Mouse (Mus musculus): ENCODE measurements around the gene Csf3r. TPM values are rescaled to one million over a fixed set of nuclear protein-coding genes. Genes with fewer than 3 reads are reported as not detected.

Gene Csf3r
- polyA plus RNA-seq, 1 experiment from 2014 or later, result 1.7 TPM

DNA sequence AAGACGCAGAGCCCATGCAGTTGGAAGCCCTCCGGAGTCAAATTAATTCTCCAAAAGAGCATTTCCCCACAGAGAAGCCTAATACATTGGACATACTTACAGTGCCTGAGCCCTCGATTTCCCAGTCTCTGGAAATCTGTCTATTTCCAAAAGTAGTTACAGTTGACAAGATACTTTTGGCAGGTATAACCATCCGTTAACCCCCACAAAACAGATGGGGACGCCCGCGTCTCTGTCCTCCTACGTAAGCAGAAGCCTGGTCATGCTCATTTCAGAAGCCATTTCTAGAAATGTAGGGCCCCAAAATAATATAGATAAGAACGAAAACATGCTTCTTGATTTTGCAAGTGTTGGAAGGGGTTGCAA is 34.6 kb downstream of the Csf3r start:
- peak overlapping the region; percentile 60 for H3K4me3 ChIP-seq
- peaks cover 15% of the 10 kb centered on the region for H3K4me1 ChIP-seq
- WGBS, result 37% methylated on average over 9 of the region's 9 CpGs
- H3K27me3 ChIP-seq, result no peaks in the 10 kb centered on the region
- H3K4me2 ChIP-seq, result peak overlapping the region; percentile 84
- H3K9ac ChIP-seq, result peak overlapping the region; percentile 65
- ATAC-seq (ENCODE audit: borderline replicate concordance, extremely low read depth, low FRiP score, low TSS enrichment), result no peak
- peak overlapping the region; percentile 4; the same call in 1 of the 2 replicates for H3K27ac ChIP-seq
- peaks cover 20% of the 10 kb centered on the region for H3K36me3 ChIP-seq
- no peaks in the 10 kb centered on the region for H3K9me3 ChIP-seq

DNA sequence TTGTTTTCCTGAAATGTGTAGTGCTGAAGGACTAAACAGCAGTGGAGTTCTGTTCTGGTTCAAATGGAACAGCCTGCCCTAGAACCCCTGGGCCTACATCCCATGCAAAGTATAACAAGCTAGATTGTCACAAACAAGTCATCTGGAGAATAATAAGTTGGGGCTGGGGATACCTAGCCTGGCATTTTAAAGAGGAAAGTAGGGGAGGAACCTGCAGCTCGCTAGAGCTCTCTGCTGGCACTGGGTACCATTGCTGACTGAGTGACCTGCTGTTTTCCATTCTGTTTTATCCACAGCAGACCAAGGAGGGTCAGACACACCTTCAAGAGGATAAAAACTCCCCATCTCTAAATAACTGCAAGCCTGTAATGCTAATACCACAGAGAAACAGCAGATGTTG is 38.5 kb downstream of the Csf3r start:
- ATAC-seq (ENCODE audit: borderline replicate concordance, extremely low read depth, low FRiP score, low TSS enrichment), result no peak
- Histone ChIP-seq H3K9me3 (no peaks in the 10 kb centered on the region), H3K36me3 (no peaks in the 10 kb centered on the region), H3K9ac (no peak overlapping the region), H3K27me3 (no peaks in the 10 kb centered on the region), H3K4me3 (no peak overlapping the region), H3K4me2 (no peak overlapping the region), H3K27ac (no peak overlapping the region), H3K4me1 (peaks cover 7% of the 10 kb centered on the region)
- WGBS, result 48% methylated on average over 1 of the region's 1 CpGs

DNA sequence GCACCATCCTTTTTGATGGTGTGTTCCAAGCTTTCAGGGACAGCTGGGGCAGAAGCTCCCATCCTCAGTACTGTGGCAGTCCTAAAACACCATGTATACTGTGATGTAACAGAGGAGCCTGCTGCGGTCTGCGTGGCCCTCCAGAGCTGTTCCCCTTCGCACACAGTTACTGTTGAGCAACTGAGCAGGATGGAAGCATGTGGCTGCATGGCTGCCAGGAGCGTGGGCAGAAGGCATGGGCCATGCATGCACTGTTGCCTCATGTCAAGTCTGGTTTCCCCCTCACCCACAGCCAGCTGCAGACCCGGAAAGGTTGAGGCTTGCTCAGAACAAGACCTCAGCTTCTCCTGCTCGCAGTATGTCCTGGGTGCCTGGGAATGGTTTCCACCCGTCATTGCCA is 40.9 kb downstream of the Csf3r start:
- H3K36me3 ChIP-seq, result no peaks in the 10 kb centered on the region
- no peak overlapping the region for H3K4me3 ChIP-seq
- no peaks in the 10 kb centered on the region for H3K4me1 ChIP-seq
- H3K27ac ChIP-seq, result no peak overlapping the region
- 84% methylated on average over 7 of the region's 7 CpGs for WGBS
- no peak overlapping the region for H3K4me2 ChIP-seq
- H3K27me3 ChIP-seq, result no peaks in the 10 kb centered on the region
- no peak overlapping the region for H3K9ac ChIP-seq
- no peaks in the 10 kb centered on the region for H3K9me3 ChIP-seq
- no peak for ATAC-seq (ENCODE audit: borderline replicate concordance, extremely low read depth, low FRiP score, low TSS enrichment)

DNA sequence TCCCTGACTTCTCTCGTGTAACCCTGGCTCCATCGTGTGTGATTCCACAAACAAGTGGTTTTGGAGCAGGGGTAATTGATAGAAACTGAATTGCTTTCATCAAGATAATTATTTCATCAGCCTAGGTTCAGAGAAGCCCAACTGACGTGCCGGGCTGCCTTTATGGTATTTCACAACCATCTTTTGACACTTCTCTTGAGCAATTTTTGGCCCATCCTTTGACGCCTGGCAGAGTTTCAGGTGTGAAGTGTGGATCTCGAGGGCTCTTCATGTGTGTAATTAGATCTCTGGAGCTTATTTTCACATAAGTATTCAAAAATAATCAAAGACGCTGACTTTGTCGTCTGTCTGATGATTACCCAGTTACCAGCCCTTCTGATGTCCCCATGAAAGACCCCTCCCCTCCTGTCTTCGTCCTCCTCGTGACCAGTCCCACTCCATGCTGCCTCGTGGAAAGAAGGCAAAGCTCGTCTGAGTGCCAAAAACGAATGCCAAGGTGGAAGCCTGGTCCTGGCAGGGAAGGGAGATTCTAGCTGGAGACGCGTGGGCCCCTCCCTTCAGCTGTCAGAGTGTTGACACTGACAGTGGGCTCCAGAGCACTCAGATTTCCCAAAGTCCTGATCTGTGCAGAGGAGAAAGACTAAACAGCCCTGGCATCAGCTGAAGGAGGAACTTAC is 43.2 kb downstream of the Csf3r start:
- Histone ChIP-seq H3K4me1 (no peaks in the 10 kb centered on the region), H3K4me2 (no peak overlapping the region), H3K27ac (no peak overlapping the region), H3K9me3 (no peaks in the 10 kb centered on the region), H3K9ac (no peak overlapping the region), H3K4me3 (no peak overlapping the region), H3K36me3 (no peaks in the 10 kb centered on the region), H3K27me3 (no peaks in the 10 kb centered on the region)
- 49% methylated on average over 15 of the region's 15 CpGs for WGBS
- no peak for ATAC-seq (ENCODE audit: borderline replicate concordance, extremely low read depth, low FRiP score, low TSS enrichment)

DNA sequence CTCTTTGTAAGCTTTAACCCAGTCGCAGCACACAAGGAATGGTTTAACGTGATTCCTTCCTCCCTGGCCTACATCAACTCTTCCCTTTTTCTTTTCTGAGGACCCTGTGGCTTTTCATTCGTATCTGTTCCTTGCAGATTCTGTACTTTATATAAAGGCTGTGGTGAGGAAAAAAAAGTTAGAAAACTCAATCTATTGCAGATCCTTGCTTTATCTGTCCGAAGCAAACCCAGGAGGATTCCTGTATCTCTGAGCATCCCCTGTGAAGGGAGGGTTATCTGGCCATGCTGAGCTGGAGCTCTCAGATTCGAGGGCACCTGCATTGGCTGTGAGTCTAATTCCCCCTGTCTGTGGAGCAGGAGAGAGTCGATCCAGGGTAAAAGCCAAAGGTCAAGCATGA is 44.5 kb downstream of the Csf3r start:
- Histone ChIP-seq H3K4me3 (no peak overlapping the region), H3K4me2 (no peak overlapping the region), H3K9me3 (no peaks in the 10 kb centered on the region), H3K4me1 (no peaks in the 10 kb centered on the region), H3K36me3 (no peaks in the 10 kb centered on the region), H3K9ac (no peak overlapping the region), H3K27ac (no peak overlapping the region), H3K27me3 (no peaks in the 10 kb centered on the region)
- WGBS, result 76% methylated on average over 6 of the region's 6 CpGs
- no peak for ATAC-seq (ENCODE audit: borderline replicate concordance, extremely low read depth, low FRiP score, low TSS enrichment)

DNA sequence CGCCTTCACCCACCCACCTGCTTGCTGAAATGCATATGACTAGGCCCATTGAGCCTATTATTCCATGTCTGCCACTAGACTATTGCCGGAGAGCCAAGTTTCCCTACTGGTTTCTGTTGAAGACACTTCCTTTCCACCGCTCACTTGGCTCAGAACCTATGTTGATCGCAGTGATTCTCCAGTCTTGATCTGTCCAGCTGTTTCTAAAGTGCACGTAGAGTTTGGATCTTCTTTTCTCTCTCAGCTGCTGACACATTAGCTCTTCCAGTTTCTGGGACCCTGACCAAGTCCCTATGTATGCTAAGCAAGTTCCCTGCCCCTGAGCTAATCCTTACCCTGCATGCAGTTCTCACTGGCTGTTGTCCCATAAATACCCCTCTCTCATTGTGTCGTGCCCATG is 53.5 kb downstream of the Csf3r start:
- Histone ChIP-seq H3K27ac (no peak overlapping the region), H3K36me3 (no peaks in the 10 kb centered on the region), H3K27me3 (no peaks in the 10 kb centered on the region), H3K9me3 (no peaks in the 10 kb centered on the region), H3K4me1 (no peaks in the 10 kb centered on the region), H3K4me3 (no peak overlapping the region), H3K9ac (no peak overlapping the region), H3K4me2 (no peak overlapping the region)
- ATAC-seq (ENCODE audit: borderline replicate concordance, extremely low read depth, low FRiP score, low TSS enrichment), result no peak
- WGBS, result 68% methylated on average over 6 of the region's 6 CpGs

DNA sequence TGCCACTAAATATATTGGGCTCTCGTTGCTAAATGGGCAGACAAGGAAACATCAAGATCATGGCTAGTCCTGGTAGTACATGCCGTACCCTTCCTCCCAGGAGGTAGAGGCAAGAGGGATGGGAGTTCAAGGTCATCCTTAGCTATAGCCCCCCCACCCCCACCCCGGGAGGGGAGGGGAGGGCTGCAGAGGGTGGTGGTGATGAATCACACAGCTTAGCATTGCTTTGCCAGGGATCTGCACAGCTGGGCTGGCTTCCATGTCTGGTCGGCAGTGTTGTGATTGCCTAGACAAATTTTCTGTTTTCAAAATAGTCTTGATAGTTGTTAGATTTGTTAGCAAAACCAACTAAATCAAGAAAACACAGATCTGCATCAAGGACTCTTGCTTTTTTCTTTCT is 54.9 kb downstream of the Csf3r start:
- ATAC-seq (ENCODE audit: borderline replicate concordance, extremely low read depth, low FRiP score, low TSS enrichment), result no peak
- H3K9ac ChIP-seq, result no peak overlapping the region
- H3K4me3 ChIP-seq, result no peak overlapping the region
- WGBS, result 51% methylated on average over 4 of the region's 4 CpGs
- no peaks in the 10 kb centered on the region for H3K36me3 ChIP-seq
- H3K27me3 ChIP-seq, result no peaks in the 10 kb centered on the region
- no peaks in the 10 kb centered on the region for H3K9me3 ChIP-seq
- no peak overlapping the region for H3K27ac ChIP-seq
- no peaks in the 10 kb centered on the region for H3K4me1 ChIP-seq
- no peak overlapping the region for H3K4me2 ChIP-seq

DNA sequence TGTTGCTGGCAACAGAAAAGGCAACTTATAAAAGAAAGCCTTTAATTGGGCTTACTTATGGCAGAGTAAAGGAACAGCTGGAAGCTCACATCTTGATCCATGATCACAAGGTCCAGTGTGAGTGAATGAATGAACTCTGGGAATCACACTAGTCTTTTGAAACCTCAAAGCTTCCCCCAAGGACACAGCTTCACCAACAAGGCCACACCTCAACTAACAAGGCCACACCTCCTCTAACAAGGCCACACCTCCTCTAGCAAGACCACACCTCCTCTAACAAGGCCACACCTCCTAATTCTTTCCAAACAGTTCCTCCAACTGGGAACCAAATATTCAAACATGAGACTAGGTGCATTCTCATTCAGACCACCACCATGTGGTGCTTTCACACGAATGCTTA is 57.3 kb downstream of the Csf3r start:
- 92% methylated on average over 1 of the region's 1 CpGs for WGBS
- no peak for ATAC-seq (ENCODE audit: borderline replicate concordance, extremely low read depth, low FRiP score, low TSS enrichment)
- H3K4me1 ChIP-seq, result no peaks in the 10 kb centered on the region

DNA sequence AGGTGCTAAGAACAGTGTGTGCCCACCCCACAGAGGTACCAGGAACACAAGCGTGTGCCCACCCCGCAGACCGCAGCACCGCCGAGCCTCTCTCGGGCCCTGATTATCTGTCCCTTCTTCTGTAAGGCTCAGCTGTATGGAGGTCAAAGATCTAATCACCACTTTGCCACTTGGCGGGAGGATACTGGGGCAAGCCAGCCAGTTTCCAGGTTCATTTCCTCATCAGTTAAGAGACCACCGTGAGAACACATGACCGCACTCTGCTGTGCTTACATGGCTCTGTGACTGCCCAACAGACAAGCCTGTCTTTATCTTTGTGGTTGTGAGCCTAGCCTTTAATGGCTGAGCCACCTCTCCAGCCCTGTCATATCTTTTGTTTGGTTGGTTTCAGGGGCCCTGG is 58.7 kb downstream of the Csf3r start:
- H3K4me2 ChIP-seq, result no peak overlapping the region
- no peaks in the 10 kb centered on the region for H3K36me3 ChIP-seq
- no peaks in the 10 kb centered on the region for H3K27me3 ChIP-seq
- no peak overlapping the region for H3K4me3 ChIP-seq
- H3K27ac ChIP-seq, result no peak overlapping the region
- ATAC-seq (ENCODE audit: borderline replicate concordance, extremely low read depth, low FRiP score, low TSS enrichment), result no peak
- H3K9ac ChIP-seq, result no peak overlapping the region
- no peaks in the 10 kb centered on the region for H3K9me3 ChIP-seq
- 89% methylated on average over 9 of the region's 9 CpGs for WGBS
- H3K4me1 ChIP-seq, result no peaks in the 10 kb centered on the region

More for the DNA sequence above, 57.3 kb downstream of the Csf3r start:
- H3K36me3 ChIP-seq, result no peaks in the 10 kb centered on the region
- H3K9ac ChIP-seq, result no peak overlapping the region
- H3K27ac ChIP-seq, result no peak overlapping the region
- no peaks in the 10 kb centered on the region for H3K9me3 ChIP-seq
- no peaks in the 10 kb centered on the region for H3K27me3 ChIP-seq
- no peak overlapping the region for H3K4me3 ChIP-seq
- H3K4me2 ChIP-seq, result no peak overlapping the region

DNA sequence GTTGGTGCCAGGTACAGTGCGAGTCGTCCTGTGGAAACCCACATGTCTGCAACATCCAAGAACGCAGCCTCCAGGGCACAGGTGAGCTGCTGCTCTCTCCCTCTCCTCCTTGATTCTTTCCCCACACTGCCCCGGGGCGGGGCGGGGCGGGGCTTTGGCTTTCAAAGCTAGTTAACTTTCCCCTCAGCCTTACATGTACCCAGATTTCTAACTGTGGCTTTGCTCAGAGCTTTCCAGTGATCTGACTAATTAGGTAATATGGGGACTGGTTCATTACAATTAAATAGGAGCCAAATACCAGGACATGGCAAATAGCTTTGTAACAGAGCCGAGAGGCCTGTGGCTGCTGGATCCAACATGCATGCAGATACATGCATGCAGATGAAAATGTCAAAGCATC is 60.0 kb downstream of the Csf3r start:
- Histone ChIP-seq H3K4me1 (no peaks in the 10 kb centered on the region), H3K9me3 (no peaks in the 10 kb centered on the region), H3K27me3 (no peaks in the 10 kb centered on the region), H3K9ac (no peak overlapping the region), H3K36me3 (no peaks in the 10 kb centered on the region), H3K4me3 (no peak overlapping the region), H3K27ac (no peak overlapping the region), H3K4me2 (no peak overlapping the region)
- ATAC-seq (ENCODE audit: borderline replicate concordance, extremely low read depth, low FRiP score, low TSS enrichment), result no peak; the same call in 1 of the 2 replicates
- whole genome bisulfite sequencing, result 65% methylated on average over 8 of the region's 8 CpGs

DNA sequence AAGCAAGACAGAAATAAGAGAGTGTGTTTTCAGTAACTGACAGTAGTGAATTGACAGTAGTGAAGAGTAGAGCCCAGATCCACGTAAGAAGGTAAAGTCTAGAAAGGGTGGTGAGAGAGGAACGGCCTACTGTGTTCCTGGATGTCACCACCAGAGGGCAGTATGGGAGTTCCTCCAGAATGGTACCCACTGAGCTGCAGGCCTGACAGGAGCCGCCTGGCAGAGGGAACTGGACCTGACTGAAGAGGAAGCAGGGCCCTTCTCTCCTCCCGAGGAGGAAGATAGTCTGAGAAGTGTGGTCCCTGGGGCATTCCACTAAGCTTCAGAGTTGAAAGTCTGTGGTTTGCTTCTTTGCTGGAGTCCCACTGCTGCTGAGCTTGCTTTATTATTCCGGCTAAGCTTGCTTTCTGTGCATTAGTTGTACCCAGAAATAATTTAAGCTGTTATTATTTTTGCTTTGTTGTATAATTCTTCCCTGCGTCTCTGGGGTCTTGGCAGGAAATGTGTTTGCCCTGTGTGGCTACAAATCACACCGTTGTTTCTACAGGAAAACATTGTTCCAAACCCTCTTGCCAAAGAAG is 61.7 kb downstream of the Csf3r start:
- Histone ChIP-seq H3K4me1 (no peaks in the 10 kb centered on the region), H3K27me3 (no peaks in the 10 kb centered on the region), H3K36me3 (no peaks in the 10 kb centered on the region), H3K4me3 (no peak overlapping the region), H3K9me3 (no peaks in the 10 kb centered on the region), H3K9ac (no peak overlapping the region), H3K27ac (no peak overlapping the region), H3K4me2 (no peak overlapping the region)
- ATAC-seq (ENCODE audit: borderline replicate concordance, extremely low read depth, low FRiP score, low TSS enrichment), result peak; percentile 82; the same call in 1 of the 2 replicates
- WGBS, result 25% methylated on average over 7 of the region's 7 CpGs

DNA sequence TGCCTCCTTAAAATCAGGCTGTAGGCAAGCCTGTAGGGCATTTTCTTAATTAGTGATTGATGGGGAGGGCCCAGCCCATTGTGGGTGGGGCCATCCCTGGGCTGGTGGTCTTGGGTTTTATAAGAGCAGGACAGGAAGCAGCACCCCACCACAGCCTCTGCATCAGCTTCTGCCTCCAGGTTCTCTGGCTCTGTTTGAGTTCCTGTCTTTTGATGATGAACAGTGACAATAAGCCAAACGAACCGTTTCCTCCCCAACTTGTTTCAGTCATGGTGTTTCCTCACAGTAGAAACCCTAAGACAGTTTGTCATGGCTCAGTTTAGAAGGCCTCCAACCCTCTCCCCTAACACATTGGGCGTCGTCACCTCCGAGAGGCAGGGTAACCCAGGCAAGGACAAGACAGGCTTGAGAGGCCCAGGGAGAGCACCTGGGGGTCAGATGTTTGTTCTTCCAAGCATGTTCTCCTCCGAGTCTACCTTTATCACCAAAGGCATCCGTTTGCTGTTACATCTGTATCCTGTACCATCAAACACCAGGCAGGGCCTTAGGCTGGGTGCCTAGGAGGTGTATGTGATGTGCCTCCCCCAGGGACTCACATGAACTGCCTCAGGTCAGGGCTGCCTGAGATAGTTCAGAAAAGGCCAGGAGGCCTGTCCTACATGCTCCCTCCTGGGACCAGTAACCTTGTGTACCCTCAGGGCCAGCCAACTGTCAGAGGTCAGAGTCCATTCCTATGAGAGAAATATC is 65.9 kb downstream of the Csf3r start:
- Histone ChIP-seq H3K4me1 (no peaks in the 10 kb centered on the region), H3K9me3 (no peaks in the 10 kb centered on the region), H3K27me3 (no peaks in the 10 kb centered on the region), H3K27ac (no peak overlapping the region), H3K4me3 (no peak overlapping the region), H3K36me3 (no peaks in the 10 kb centered on the region), H3K9ac (0 out of 2 replicates have a peak overlapping the region, but pooled peaks have one; percentile 4), H3K4me2 (no peak overlapping the region)
- WGBS, result 63% methylated on average over 7 of the region's 7 CpGs
- ATAC-seq (ENCODE audit: borderline replicate concordance, extremely low read depth, low FRiP score, low TSS enrichment), result no peak

All from lung, embryonic 15.5 days (tissue).